Mouse (Mus musculus): ENCODE data around the gene Cmss1. TPM values are rescaled to one million over a fixed set of nuclear protein-coding genes. Genes with fewer than 3 reads are reported as not detected.

Gene Cmss1
- polyA plus RNA-seq, 1 experiment, result 82.2 TPM

- no peak for TF ChIP-seq GATA1 (IDR thresholded peaks at IDR 0.05; ENCODE audit: low read length)
Measured at GRCm38 (mm10) chr16:57346258-57346657, 260.4 kb downstream of the Cmss1 start.

- no peak for TF ChIP-seq GATA1 (IDR thresholded peaks at IDR 0.05; ENCODE audit: low read length)
Measured at GRCm38 (mm10) chr16:57340613-57340898, 266.1 kb downstream of the Cmss1 start.

- TF ChIP-seq GATA1 (IDR thresholded peaks at IDR 0.05; ENCODE audit: low read length), result no peak
Measured at GRCm38 (mm10) chr16:57339765-57340612, 266.7 kb downstream of the Cmss1 start.

GRCm38 (mm10) chr16:57336770-57337423 is 269.8 kb downstream of the Cmss1 start:
- no peak for TF ChIP-seq GATA1 (IDR thresholded peaks at IDR 0.05; ENCODE audit: low read length)

- no peak for TF ChIP-seq GATA1 (IDR thresholded peaks at IDR 0.05; ENCODE audit: low read length)
Measured at GRCm38 (mm10) chr16:57332301-57332700, 274.4 kb downstream of the Cmss1 start.

- TF ChIP-seq GATA1 (IDR thresholded peaks at IDR 0.05; ENCODE audit: low read length), result no peak
Measured at GRCm38 (mm10) chr16:57330111-57330510, 276.6 kb downstream of the Cmss1 start.

- no peak for TF ChIP-seq GATA1 (IDR thresholded peaks at IDR 0.05; ENCODE audit: low read length)
Measured at GRCm38 (mm10) chr16:57329028-57329427, 277.6 kb downstream of the Cmss1 start.

GRCm38 (mm10) chr16:57326996-57327395 is 279.7 kb downstream of the Cmss1 start:
- TF ChIP-seq GATA1 (IDR thresholded peaks at IDR 0.05; ENCODE audit: low read length), result no peak

- no peak for TF ChIP-seq GATA1 (IDR thresholded peaks at IDR 0.05; ENCODE audit: low read length)
Measured at GRCm38 (mm10) chr16:57319284-57320124, 287.2 kb downstream of the Cmss1 start.

GRCm38 (mm10) chr16:57318637-57319125 is 288.0 kb downstream of the Cmss1 start:
- TF ChIP-seq GATA1 (IDR thresholded peaks at IDR 0.05; ENCODE audit: low read length), result no peak

- no peak for TF ChIP-seq GATA1 (IDR thresholded peaks at IDR 0.05; ENCODE audit: low read length)
Measured at GRCm38 (mm10) chr16:57317882-57318636, 288.6 kb downstream of the Cmss1 start.

GRCm38 (mm10) chr16:57317127-57317526 is 289.5 kb downstream of the Cmss1 start:
- TF ChIP-seq GATA1 (IDR thresholded peaks at IDR 0.05; ENCODE audit: low read length), result no peak

- no peak for TF ChIP-seq GATA1 (IDR thresholded peaks at IDR 0.05; ENCODE audit: low read length)
Measured at GRCm38 (mm10) chr16:57315026-57315425, 291.6 kb downstream of the Cmss1 start.

- TF ChIP-seq GATA1 (IDR thresholded peaks at IDR 0.05; ENCODE audit: low read length), result no peak
Measured at GRCm38 (mm10) chr16:57314236-57314635, 292.4 kb downstream of the Cmss1 start.

- TF ChIP-seq GATA1 (IDR thresholded peaks at IDR 0.05; ENCODE audit: low read length), result no peak
Measured at GRCm38 (mm10) chr16:57313487-57313886, 293.2 kb downstream of the Cmss1 start.
